10 mouse cellular contexts compared by ENCODE assay signal in the genomic region with DNA sequence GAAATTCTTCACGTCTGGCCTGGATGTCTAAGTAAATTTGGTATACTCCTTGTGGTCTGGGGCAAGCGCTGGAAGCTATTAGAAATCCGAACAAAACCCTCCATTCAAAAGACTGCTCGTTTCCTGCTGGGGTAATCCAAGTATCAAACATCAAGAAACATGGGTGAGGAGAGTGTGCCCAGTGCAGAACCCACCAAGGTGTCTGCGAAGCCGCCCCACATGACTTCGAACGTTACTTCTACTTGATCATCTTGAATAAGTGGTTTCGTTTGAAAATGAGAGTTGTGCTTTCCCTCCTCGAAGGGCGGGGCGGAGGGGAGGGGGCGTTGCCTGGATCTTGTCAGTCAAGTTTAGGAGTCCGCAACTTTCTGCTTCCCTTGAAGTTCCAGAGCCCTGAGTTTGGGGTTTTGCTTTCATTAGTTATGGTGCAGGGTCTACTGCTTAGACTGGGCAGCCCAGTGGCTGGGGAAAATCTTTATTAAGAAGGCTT.
DNase-seq lines count a peak whose midpoint lies in the region; ATAC-seq and TF ChIP-seq lines count a peak whose summit lies in the region.
"Had no signal": no experiment of that assay in that cellular context is flagged by ENCODE, and none has a peak within 500 bp of the region (broad histone marks: within the 10 kb centered on the region; RNA-seq: fewer than 3 reads in every experiment).

No protein-coding gene starts in this region.

- no peak overlapping the region for H3K27ac ChIP-seq in heart, embryonic 11.5 days (ENCODE audit: low read depth, low read length)
- H3K27ac ChIP-seq in forebrain, postnatal 0 days (ENCODE audit: low read depth, low read length): no peak overlapping the region

- no peak overlapping the region for H3K4me3 ChIP-seq in heart, embryonic 11.5 days (ENCODE audit: low read depth, low read length)
- H3K4me3 ChIP-seq in forebrain, postnatal 0 days (ENCODE audit: low read depth, low read length): no peak overlapping the region
- H3K4me3 ChIP-seq: megakaryocyte, embryonic 14.5 days had no signal

- no peak for ATAC-seq in heart, embryonic 11.5 days (replicated peaks; ENCODE audit: insufficient number of reproducible peaks, low FRiP score, low TSS enrichment)
- 0 out of 2 replicates have a peak, but pooled peaks have one; percentile 22 for ATAC-seq in common myeloid progenitor, adult 5-6 weeks (replicated peaks; ENCODE audit: low read depth, poor library complexity, severe bottlenecking)
- ATAC-seq in forebrain, postnatal 0 days: peak; percentile 34
- ATAC-seq in erythroblast, adult 5-6 weeks (replicated peaks; ENCODE audit: low FRiP score, poor library complexity, severe bottlenecking): no peak

- H3K9me3 ChIP-seq in heart, embryonic 11.5 days (replicated peaks; ENCODE audit: control insufficient read depth, low read length): no peaks in the 10 kb centered on the region
- H3K9me3 ChIP-seq in forebrain, postnatal 0 days (ENCODE audit: low read length): no peaks in the 10 kb centered on the region
- H3K9me3 ChIP-seq: megakaryocyte, embryonic 14.5 days had no signal

- no peak overlapping the region for H3K9ac ChIP-seq in heart, embryonic 11.5 days (ENCODE audit: low read depth, low read length)
- no peak overlapping the region for H3K9ac ChIP-seq in forebrain, postnatal 0 days

- no peaks in the 10 kb centered on the region for H3K27me3 ChIP-seq in heart, embryonic 11.5 days (ENCODE audit: control insufficient read depth, insufficient read depth, low read length)
- no peaks in the 10 kb centered on the region for H3K27me3 ChIP-seq in forebrain, postnatal 0 days (ENCODE audit: insufficient read depth, low read length)
- H3K27me3 ChIP-seq: CH12.LX; megakaryocyte, embryonic 14.5 days had no signal

- 59% methylated on average over 14 of the region's 14 CpGs for WGBS in heart, embryonic 11.5 days (ENCODE audit: insufficient replicate concordance)
- WGBS in forebrain, postnatal 0 days: 18% methylated on average over 14 of the region's 14 CpGs

- peaks cover 30% of the 10 kb centered on the region for H3K4me1 ChIP-seq in heart, embryonic 11.5 days (ENCODE audit: control insufficient read depth, insufficient read depth, low read length)
- no peaks in the 10 kb centered on the region for H3K4me1 ChIP-seq in forebrain, postnatal 0 days (ENCODE audit: insufficient read depth)
- H3K4me1 ChIP-seq: megakaryocyte, embryonic 14.5 days had no signal

- H3K4me2 ChIP-seq in heart, embryonic 11.5 days: peak overlapping the region; percentile 43
- H3K4me2 ChIP-seq in forebrain, postnatal 0 days (ENCODE audit: low read depth): peak overlapping the region; percentile 2

- no peaks in the 10 kb centered on the region for H3K36me3 ChIP-seq in heart, embryonic 11.5 days (ENCODE audit: control insufficient read depth, insufficient read depth, low read length)
- H3K36me3 ChIP-seq in forebrain, postnatal 0 days (ENCODE audit: insufficient read depth): no peaks in the 10 kb centered on the region

- DNase-seq in heart, adult 9 months (ENCODE audit: low spot score in 2 of 2): no peak
- no peak for DNase-seq in forebrain, postnatal 0 days
- DNase-seq in lung, postnatal 36 days: peak; percentile 39
- no peak for DNase-seq in spleen, adult 18-20 months
- DNase-seq in cerebellum, postnatal 4 days (ENCODE audit: low spot score in 2 of 2): no peak

- TF ChIP-seq CTCF in forebrain, postnatal 0 days (IDR thresholded peaks at IDR 0.05; ENCODE audit: low read depth): no peak

Comparison
In these comparisons a context has a peak if more than half of its experiments do, and no peak if none do; other contexts are left out.
1. ATAC-seq: peak in common myeloid progenitor, adult 5-6 weeks (single experiment) and forebrain, postnatal 0 days (single experiment); none in heart, embryonic 11.5 days (single experiment) and erythroblast, adult 5-6 weeks (single experiment).